Mouse (Mus musculus) gastrocnemius, postnatal 25 days (tissue): ENCODE results near the gene Doc2g. TPM values are rescaled to one million over a fixed set of nuclear protein-coding genes. Genes with fewer than 3 reads are reported as not detected.
"Not testable (repeated sequence)": the region's sequence is repeated elsewhere in the genome, so short reads cannot be mapped to it uniquely, and the experiment has no call there.

Source experiments
- DNase-seq: peaks from one replicate; pipeline ENCODE4 v3.0.0; 2022
- total RNA-seq, 2 experiments: library from RNA; stranded (reverse); gene quantifications; 1 replicate in 1 of 2; 2 replicates in 1 of 2; pipeline ENCODE4 v1.2.3; 2021

The Doc2g gene
- total RNA-seq, 2 experiments from 2014 or later, result 0.69 to 0.75 TPM

- DNase-seq, result no peak
These were observed 14.9 kb downstream of the Doc2g start for GRCm38 (mm10) chr19:4017921-4018587.

DNA sequence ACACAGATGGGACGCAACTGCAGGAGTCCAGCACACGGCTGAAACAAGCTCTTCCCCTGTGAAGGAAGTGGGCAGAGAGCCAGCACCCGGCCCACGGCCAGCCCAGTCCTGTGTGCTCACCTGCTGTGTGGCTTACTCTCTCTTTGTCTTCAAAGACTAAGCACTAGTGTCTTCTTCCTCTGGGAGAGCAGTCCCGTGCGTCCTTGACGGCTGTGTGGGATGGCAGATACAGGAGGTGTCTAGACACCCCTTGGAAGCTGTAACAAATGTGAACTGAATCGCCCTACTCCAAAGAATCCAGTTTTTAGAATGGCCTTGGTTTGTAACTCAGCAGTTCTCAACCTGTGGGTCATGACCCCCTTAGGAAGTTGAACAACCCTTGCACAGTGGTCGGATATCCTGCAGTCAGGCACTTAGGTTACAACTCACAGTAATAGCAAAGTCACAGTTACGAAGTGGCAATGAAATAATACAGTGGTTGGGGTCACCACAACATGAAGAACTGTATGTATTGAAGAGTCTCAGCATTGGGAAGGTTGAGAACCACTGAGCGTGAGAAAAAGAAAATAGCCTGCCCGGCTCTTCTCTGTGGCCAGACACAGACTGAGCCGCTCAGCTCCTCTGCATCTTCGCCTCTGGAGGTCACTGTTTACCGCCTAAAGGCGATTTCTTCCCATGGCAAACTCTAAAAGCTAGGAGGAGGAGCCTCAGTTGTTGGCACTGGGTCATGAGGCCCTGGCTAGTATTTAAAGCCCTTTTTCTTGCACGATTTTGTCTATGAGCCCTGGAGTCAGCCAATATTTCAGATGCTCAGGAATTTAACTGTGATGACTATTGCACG lies 15.8 kb downstream of the Doc2g start:
- DNase-seq, result peak; percentile 77

- no peak for DNase-seq
These were observed 20.1 kb downstream of the Doc2g start for GRCm38 (mm10) chr19:4023185-4023584.

DNA sequence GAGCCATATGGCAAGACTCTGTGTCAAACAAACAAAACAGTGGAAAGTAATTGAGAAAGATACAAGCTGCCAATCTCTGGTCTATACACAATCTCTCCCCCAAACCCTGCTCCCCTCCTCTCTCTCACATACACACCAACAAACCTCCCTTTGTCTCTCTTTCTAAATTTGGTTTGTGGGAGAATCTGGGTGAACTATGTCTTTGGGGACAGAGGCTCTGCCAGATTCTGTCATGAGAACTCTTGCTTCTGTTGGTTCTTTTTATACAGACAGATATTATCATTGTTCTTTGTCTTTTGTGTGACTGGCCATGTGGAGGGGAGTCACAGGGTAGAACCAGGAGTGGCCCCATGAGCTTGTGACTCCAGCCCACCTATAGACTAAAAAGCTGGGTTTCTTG lies 24.5 kb downstream of the Doc2g start:
- no peak for DNase-seq

DNA sequence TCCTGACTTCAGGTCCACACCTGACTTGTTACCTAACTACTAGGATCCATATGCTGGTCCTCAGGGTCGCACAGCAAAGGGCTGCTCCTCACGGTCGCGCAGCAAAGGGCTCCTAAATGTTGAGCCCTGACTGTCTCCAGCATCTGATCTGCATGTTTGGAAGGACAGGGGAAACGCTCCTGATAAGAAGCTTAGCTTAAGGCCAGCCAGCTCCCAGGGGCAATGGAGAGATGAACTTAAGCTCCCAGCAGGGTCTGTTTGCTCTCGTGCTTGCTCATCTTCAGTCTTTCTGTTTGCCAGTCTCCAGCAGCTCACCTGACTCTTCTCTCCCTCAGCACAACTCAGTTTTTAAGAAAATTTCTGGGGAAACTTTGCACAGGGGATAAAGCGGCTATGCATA lies 29.6 kb downstream of the Doc2g start:
- no peak for DNase-seq

GRCm38 (mm10) chr19:4033298-4033697 lies 30.2 kb downstream of the Doc2g start:
- no peak for DNase-seq

- DNase-seq, result no peak
These were observed 30.6 kb downstream of the Doc2g start for GRCm38 (mm10) chr19:4033742-4034141.

- DNase-seq, result no peak
These were observed 33.4 kb downstream of the Doc2g start for GRCm38 (mm10) chr19:4036327-4037045.

DNA sequence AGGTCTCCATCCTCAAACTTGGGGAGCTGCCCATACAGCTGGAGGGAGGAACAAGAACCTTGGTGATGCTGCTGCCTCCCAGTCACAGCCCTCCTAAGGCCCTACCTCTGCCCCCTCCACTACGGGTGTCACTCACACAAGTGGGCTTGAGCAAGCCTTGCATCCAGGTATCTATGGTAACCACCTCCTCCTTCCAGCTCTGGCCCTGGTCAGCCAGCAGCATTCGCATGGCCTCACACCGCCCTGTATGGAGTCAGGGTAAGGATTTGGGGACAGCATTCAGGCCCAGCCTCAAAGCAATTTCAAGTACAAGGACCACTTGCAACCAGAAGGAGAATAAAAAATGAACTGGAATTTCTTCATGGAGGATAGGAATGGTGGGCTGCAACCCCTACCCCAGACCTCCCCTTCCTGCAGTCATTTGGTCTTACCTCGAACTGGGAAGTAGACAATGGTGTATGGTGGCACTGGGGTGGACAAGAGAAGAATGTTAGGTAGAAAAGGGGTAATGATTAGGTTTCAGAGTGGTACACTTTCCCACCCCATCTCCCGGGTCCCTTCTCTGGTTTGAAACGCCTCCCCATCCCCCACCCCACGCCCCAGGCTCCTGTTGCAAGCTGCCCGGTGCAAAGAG lies 34.2 kb downstream of the Doc2g start:
- DNase-seq, result not testable (repeated sequence)

GRCm38 (mm10) chr19:4037788-4038232 lies 34.7 kb downstream of the Doc2g start, which contains the start of gene Gstp1:
Gstp1 (minus strand) TSS chr19:4037985.
- peak; percentile 88 for DNase-seq

- not testable (repeated sequence) for DNase-seq
These were observed 37.8 kb downstream of the Doc2g start for GRCm38 (mm10) chr19:4040941-4041340.

DNA sequence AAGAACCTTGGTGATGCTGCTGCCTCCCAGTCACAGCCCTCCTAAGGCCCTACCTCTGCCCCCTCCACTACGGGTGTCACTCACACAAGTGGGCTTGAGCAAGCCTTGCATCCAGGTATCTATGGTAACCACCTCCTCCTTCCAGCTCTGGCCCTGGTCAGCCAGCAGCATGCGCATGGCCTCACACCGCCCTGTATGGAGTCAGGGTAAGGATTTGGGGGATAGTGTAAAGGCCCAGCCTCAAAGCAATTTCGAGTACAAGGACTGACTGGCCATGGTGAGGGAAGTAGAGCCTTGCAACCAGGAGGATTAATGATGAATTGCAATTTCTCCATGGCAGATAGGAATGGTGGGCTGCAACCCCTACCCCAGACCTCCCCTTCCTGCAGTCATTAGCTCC lies 38.4 kb downstream of the Doc2g start:
- not testable (repeated sequence) for DNase-seq

DNA sequence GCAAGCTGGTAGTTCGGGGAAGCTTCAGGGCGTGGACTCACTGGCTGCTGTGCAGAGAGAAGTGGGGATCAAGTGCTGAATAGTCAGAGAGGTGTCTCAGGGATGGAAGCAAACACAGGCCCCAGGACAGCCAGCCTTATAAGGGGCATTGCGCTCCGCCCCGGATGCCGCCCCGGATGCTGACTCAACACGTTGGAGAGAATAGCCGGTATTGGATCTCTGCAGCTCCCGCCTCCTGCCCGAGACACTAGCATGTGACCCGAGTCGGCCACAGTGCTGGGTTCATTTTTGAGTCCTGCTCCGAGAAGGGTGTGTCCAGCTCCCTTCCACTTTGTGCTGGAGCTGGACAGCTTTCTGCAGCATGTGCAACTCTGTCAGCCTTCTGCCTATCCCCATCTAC lies 39.0 kb downstream of the Doc2g start:
- DNase-seq, result peak; percentile 72

- not testable (repeated sequence) for DNase-seq
These were observed 41.0 kb downstream of the Doc2g start for GRCm38 (mm10) chr19:4044109-4044508.

DNA sequence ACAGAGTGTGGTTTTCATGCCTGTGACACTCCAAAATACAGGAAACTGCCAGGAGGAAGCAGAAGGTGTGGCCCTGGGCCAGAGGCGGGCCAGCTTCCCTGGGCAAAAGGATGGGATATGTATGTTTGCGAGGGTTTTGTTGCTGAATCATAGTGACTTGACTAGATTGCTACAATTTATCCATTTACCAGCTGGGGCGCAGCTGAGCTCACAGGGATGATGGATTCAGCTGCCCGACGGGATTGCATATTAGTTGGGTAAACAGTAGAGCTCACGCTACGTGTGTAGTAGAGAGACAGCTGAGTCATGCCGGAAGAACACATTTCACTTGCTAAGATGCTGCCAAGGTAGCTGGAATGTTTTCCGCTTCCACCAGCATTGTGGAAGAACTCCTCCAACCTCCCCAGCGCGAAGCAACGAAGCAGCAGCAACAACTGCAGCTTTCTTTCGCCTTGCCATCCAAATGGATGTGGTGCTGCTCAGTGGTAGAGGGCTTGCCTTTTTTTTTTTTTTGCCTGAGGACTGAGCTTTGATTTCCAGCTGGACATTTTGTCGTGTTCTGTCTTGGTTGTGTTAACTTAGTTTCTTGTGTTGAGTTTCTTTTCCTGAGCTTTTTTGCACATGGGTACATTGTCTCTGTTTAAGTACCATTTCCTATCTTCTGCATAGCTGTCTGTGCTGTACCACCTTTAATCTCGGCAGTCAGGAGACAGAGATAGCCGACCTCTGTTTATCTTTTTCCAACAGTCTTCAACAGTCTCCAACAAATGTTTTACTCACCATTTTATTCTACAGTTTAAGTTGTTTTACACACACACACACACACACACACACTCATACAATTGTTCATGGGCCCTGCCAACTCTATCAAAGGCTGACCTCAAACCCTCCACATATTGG lies 43.1 kb downstream of the Doc2g start, which contains the start of gene Gstp2:
Gene Gstp2 (minus strand): TSS at position 58 of the 900 bp plus-strand sequence.
- DNase-seq, result peak; percentile 74

DNA sequence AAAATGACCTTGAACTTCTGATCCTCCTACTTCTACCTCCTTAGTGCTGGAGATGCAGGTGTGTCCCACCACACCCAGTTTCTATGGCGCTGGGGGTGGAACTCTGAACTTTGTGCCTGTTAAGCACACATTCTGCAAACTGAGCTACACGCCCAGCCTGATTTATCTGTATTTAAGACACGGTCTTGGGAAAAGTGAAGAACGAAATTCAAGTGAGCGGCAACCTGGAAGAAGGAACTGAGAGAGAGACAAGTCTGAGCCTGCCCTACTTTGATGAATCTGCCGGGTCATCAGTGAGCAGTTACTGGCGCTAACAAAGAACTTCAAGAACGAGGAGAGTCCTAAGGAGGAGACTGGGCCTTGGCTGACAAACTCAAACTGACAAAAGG lies 43.7 kb downstream of the Doc2g start:
- no peak for DNase-seq

DNA sequence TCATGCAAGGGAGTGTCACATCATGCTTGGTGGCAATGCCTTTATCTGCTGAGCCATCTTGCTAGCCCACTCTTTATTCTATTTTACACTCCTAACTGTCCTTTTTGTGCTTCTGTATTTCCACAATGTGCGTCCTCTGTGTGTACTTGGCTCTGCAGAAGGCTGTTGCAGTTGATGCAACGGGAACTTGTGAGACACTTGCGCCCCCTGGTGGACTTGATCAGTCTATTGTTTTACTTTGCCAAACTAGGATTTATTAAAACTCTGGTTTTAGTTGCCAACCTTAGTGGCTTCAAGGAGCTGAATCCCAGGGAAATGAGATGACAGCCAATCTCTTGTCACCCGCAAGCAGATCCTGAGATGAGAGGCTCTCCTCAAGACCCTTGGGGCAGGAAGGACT lies 44.7 kb downstream of the Doc2g start:
- DNase-seq, result peak; percentile 27

DNA sequence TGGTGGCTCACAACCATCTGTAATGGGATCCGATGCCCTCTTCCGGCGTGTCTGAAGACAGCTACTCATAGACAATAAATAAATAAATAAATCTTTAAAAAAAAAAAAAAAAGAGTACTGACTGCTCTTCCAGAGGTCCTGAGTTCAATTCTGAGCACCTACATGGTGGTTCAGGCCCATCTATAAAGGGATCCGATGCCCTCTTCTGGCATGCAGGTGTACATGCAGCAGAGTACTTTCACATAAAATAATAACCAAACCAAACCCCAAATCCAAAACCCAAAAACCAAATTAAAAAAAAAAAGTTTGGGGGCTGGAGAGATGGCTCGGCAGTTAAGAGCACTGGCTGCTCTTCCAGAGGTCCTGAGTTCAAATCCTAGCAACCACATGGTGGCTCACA lies 46.0 kb downstream of the Doc2g start:
- not testable (repeated sequence) for DNase-seq

GRCm38 (mm10) chr19:4051016-4051415 lies 47.9 kb downstream of the Doc2g start:
- DNase-seq, result no peak

DNA sequence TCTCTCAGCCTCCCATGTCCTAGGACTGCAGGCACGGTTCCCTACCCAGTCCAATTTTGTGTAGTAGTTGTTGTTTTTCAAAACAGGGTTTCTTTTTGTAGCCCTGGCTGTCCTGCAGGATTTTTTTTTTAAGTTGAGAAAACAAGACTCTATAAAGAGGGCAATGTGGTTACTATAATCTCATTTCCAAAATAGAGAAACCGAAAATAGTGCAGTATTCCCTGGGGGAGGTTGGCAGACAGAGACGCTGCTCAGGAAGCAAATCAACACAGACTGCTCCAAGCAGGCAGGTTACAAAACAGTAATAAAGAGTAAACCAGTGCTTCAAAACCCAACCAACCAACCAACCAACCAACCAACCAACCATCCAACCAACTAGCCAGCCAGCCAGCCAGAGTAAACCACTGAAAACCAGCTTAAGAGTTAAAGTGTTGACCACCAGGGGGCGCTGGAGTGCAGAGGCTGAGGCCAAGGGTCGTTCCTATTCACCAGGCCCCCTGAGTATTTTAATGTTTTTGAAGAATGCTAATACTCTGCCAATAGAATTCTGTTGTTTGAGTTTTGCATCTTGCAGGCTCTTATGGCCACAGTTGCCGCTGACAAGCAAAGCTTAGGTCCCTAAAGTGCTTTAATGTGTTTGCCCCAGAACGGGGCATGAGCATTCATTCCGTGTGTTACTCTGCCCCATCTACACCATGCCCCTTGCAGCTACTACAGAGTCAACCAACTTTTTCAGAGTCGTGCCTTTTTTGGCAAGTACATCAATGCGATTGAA lies 48.8 kb downstream of the Doc2g start:
- DNase-seq, result peak; percentile 30
